Mouse (Mus musculus) MEL (cell line): ENCODE data around the gene Gnat2. TPM values are rescaled to one million over a fixed set of nuclear protein-coding genes. Genes with fewer than 3 reads are reported as not detected.

ENCODE experiments used
- DNase-seq: peaks from one replicate; pipeline ENCODE4 v3.0.0; 2011; ENCODE audit warnings: low read depth, low spot score
- H3K27ac ChIP-seq: 2 replicates; pipeline ENCODE4 v1.5.1; 2012; ENCODE audit warnings: low read depth, mild to moderate bottlenecking, control low read depth, low read length, moderate library complexity; ENCODE audit not compliant: control insufficient read depth
- H3K27me3 ChIP-seq, 2 experiments: fragments of 150-350 bp in 1 of 2; sonication (generic) in 1 of 2; 2 replicates each; pipeline ENCODE4 v1.6.1; 2012; ENCODE audit warnings: low read length in 2 of 2, mild to moderate bottlenecking in 2 of 2, improper control_type of control experiment in 1 of 2, moderate library complexity in 1 of 2; ENCODE audit not compliant: insufficient read depth in 2 of 2, control insufficient read depth in 1 of 2
- H3K36me3 ChIP-seq, 2 experiments: 2 replicates each; pipeline ENCODE4 v1.6.1; 2012 to 2014; ENCODE audit warnings: low read length in 2 of 2, improper control_type of control experiment in 1 of 2, inconsistent platforms in 1 of 2, mild to moderate bottlenecking in 1 of 2; ENCODE audit not compliant: insufficient read depth in 2 of 2, control insufficient read depth in 1 of 2
- H3K4me1 ChIP-seq, 2 experiments: fragments of 150-350 bp in 1 of 2; sonication (generic) in 1 of 2; 2 replicates each; pipeline ENCODE4 v1.6.1; 2012; ENCODE audit warnings: low read length in 2 of 2, improper control_type of control experiment in 1 of 2, mild to moderate bottlenecking in 1 of 2; ENCODE audit not compliant: insufficient read depth in 2 of 2, control insufficient read depth in 1 of 2
- H3K4me3 ChIP-seq, 2 experiments: fragments of 150-350 bp in 1 of 2; sonication (generic) in 1 of 2; 2 replicates each; pipeline ENCODE4 v1.5.1; 2012; ENCODE audit warnings: low read depth in 2 of 2, low read length in 2 of 2, mild to moderate bottlenecking in 2 of 2, moderate library complexity in 2 of 2, control low read depth in 1 of 2, improper control_type of control experiment in 1 of 2; ENCODE audit not compliant: control insufficient read depth in 1 of 2, insufficient read depth in 1 of 2
- H3K79me2 ChIP-seq: 2 replicates; pipeline ENCODE4 v1.6.1; 2012; ENCODE audit warnings: mild to moderate bottlenecking, low read length, moderate library complexity; ENCODE audit not compliant: control insufficient read depth, poor library complexity, insufficient read depth
- H3K9ac ChIP-seq: 2 replicates; pipeline ENCODE4 v1.6.1; 2012; ENCODE audit warnings: low read depth, mild to moderate bottlenecking, control low read depth, low read length, moderate library complexity; ENCODE audit not compliant: control insufficient read depth, poor library complexity, severe bottlenecking
- H3K9me3 ChIP-seq: fragments of 150-350 bp; sonication (generic); replicated peaks from 2 replicates; pipeline ENCODE4 v1.6.1; 2012; ENCODE audit warnings: mild to moderate bottlenecking, low read length, improper control_type of control experiment, moderate library complexity; ENCODE audit not compliant: insufficient read depth
- CHD2 ChIP-seq: IDR thresholded peaks from 2 replicates; pipeline ENCODE4 v1.6.1; 2011; ENCODE audit warnings: low read length, improper control_type of control experiment
- CTCF ChIP-seq, 3 experiments: IDR thresholded peaks in 2 of 3; conservative IDR thresholded peaks in 1 of 3; 2 replicates each; pipeline ENCODE4 v1.5.1; 2011 to 2012; ENCODE audit warnings: low read length in 3 of 3, low read depth in 2 of 3, mild to moderate bottlenecking in 2 of 3, improper control_type of control experiment in 1 of 3, inconsistent platforms in 1 of 3, mixed read lengths in 1 of 3, moderate library complexity in 1 of 3; ENCODE audit not compliant: control insufficient read depth in 1 of 3, insufficient read depth in 1 of 3, poor library complexity in 1 of 3, severe bottlenecking in 1 of 3
- ELF1 ChIP-seq: IDR thresholded peaks from 2 replicates; pipeline ENCODE4 v1.6.1; 2014; ENCODE audit warnings: low read depth, mild to moderate bottlenecking, inconsistent platforms, low read length, improper control_type of control experiment, moderate library complexity
- EP300 ChIP-seq, 2 experiments: IDR thresholded peaks; 2 replicates each; pipeline ENCODE4 v1.6.1; 2011; ENCODE audit warnings: improper control_type of control experiment in 2 of 2, low read length in 2 of 2, low read depth in 1 of 2, mild to moderate bottlenecking in 1 of 2
- ETS1 ChIP-seq: IDR thresholded peaks from 2 replicates; pipeline ENCODE4 v1.6.1; 2012; ENCODE audit warnings: low read depth, mild to moderate bottlenecking, inconsistent platforms, low read length, improper control_type of control experiment, moderate library complexity
- GABPA ChIP-seq: IDR thresholded peaks from 2 replicates; pipeline ENCODE4 v1.6.1; 2012; ENCODE audit warnings: low read depth, mild to moderate bottlenecking, inconsistent platforms, low read length, improper control_type of control experiment, moderate library complexity
- GATA1 ChIP-seq: IDR thresholded peaks from 2 replicates; pipeline ENCODE4 v1.6.1; 2011; ENCODE audit warnings: low read depth, low read length, improper control_type of control experiment
- KAT2A ChIP-seq: conservative IDR thresholded peaks from 2 replicates; pipeline ENCODE4 v1.6.1; 2012; ENCODE audit warnings: low read depth, low read length, improper control_type of control experiment, inconsistent platforms
- MAFK ChIP-seq: IDR thresholded peaks from 2 replicates; pipeline ENCODE4 v1.6.1; 2011; ENCODE audit warnings: low read depth, mild to moderate bottlenecking, low read length, improper control_type of control experiment, borderline replicate concordance
- MAX ChIP-seq: IDR thresholded peaks from 2 replicates; pipeline ENCODE4 v1.6.1; 2011; ENCODE audit warnings: low read length, improper control_type of control experiment
- MAZ ChIP-seq: IDR thresholded peaks from 2 replicates; pipeline ENCODE4 v1.6.1; 2012; ENCODE audit warnings: low read depth, mild to moderate bottlenecking, inconsistent platforms, low read length, improper control_type of control experiment
- MEF2A ChIP-seq: IDR thresholded peaks from 2 replicates; pipeline ENCODE4 v1.6.1; 2014; ENCODE audit warnings: low read depth, mild to moderate bottlenecking, inconsistent platforms, low read length, improper control_type of control experiment; ENCODE audit not compliant: poor library complexity, insufficient replicate concordance, severe bottlenecking; ENCODE audit errors: extremely low read depth
- POLR2A ChIP-seq, 2 experiments: IDR thresholded peaks; 2 replicates each; pipeline ENCODE4 v1.6.1; 2011 to 2012; ENCODE audit warnings: low read length in 2 of 2, mild to moderate bottlenecking in 2 of 2, control low read depth in 1 of 2, improper control_type of control experiment in 1 of 2, low read depth in 1 of 2, moderate library complexity in 1 of 2; ENCODE audit not compliant: control insufficient read depth in 1 of 2, insufficient read depth in 1 of 2, poor library complexity in 1 of 2
- POLR2AphosphoS2 ChIP-seq: IDR thresholded peaks from 2 replicates; pipeline ENCODE4 v1.6.1; 2011; ENCODE audit warnings: low read length, improper control_type of control experiment
- POLR2AphosphoS5 ChIP-seq: IDR thresholded peaks from 2 replicates; pipeline ENCODE4 v1.6.1; 2012; ENCODE audit warnings: low read depth, borderline replicate concordance, mild to moderate bottlenecking, inconsistent platforms, low read length, moderate library complexity, mixed read lengths
- RCOR1 ChIP-seq: IDR thresholded peaks from 2 replicates; pipeline ENCODE4 v1.6.1; 2012; ENCODE audit warnings: low read depth, mild to moderate bottlenecking, inconsistent platforms, low read length, improper control_type of control experiment
- ZKSCAN1 ChIP-seq: IDR thresholded peaks from 2 replicates; pipeline ENCODE4 v1.6.1; 2012; ENCODE audit warnings: low read depth, mild to moderate bottlenecking, inconsistent platforms, low read length, improper control_type of control experiment, moderate library complexity
- polyA plus RNA-seq, 2 experiments: library from polyadenylated mRNA; stranded (reverse) in 1 of 2; unstranded in 1 of 2; fragments of >175 nt in 1 of 2; fragments of >200 nt in 1 of 2; gene quantifications; 2 replicates each; pipeline versions ENCODE4 v1.2.1 to v1.2.4; 2012; ENCODE audit warnings: low replicate concordance in 2 of 2, low read depth in 1 of 2; ENCODE audit not compliant: insufficient read length in 2 of 2, insufficient read depth in 1 of 2, missing spikeins in 1 of 2
- total RNA-seq: library from RNA; depleted of rRNA; stranded (reverse); fragments of 300-350 nt; gene quantifications from 2 replicates; pipeline ENCODE4 v1.2.3, GENCODE M21; 2012

Gnat2 gene
- total and polyA plus RNA-seq, 3 experiments = 4.7 to 12.4 TPM; not detected in 1

- Histone ChIP-seq H3K36me3 (peaks cover under 1 to 14% of the 10 kb centered on the region in 2 experiments; a peak in 2 of 4 replicates), H3K9me3 (no peaks in the 10 kb centered on the region), H3K27me3 (no peaks in the 10 kb centered on the region), H3K9ac (no peak overlapping the region), H3K27ac (no peak overlapping the region), H3K4me1 (no peaks in the 10 kb centered on the region), H3K4me3 (no peak overlapping the region), H3K79me2 (peaks cover 5% of the 10 kb centered on the region)
- peak; percentile 8 for DNase-seq
- TF ChIP-seq CHD2 = no peak
- TF ChIP-seq EP300 (IDR thresholded peaks at IDR 0.05; ENCODE audit: low read depth in 1 of 2, low read length in 2 of 2) = no peak
- TF ChIP-seq MEF2A = no peak
- no peak for TF ChIP-seq MAX
These were observed 15.8 kb upstream of the Gnat2 start for GRCm38 (mm10) chr3:108076836-108077235.

DNA sequence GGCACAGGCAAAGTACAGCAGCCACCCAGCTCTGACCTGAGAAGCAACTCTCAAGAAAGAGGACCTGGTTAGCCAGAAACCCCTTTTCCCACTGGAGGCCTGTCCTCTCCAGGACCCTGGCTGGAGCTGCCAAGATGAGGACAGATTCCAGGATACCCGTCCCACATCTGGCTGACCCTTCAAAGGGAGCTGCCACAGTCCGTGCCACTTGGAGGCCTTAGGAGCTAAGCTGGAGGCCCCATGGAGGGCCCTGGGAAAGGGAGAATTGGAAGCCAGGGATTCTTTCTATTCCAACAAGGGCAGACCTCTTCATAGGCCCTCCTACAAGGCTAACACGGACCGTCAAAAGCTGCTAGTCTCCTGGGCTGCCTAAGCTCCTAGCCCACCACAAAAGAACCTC lies 10.9 kb upstream of the Gnat2 start:
- Histone ChIP-seq H3K27ac (no peak overlapping the region), H3K4me1 (peaks cover 12 to 26% of the 10 kb centered on the region in 2 experiments), H3K9ac (no peak overlapping the region), H3K79me2 (peaks cover 51% of the 10 kb centered on the region), H3K36me3 (peaks cover 10 to 26% of the 10 kb centered on the region in 2 experiments), H3K27me3 (no peaks in the 10 kb centered on the region), H3K9me3 (no peaks in the 10 kb centered on the region), H3K4me3 (no peak overlapping the region)
- no peak for TF ChIP-seq POLR2AphosphoS2
- TF ChIP-seq CTCF (IDR thresholded peaks at IDR 0.05 in 2 of 3, conservative IDR thresholded peaks at IDR 0.05 in 1 of 3; ENCODE audit: control insufficient read depth in 1 of 3, insufficient read depth in 1 of 3, low read depth in 2 of 3, low read length in 3 of 3, poor library complexity in 1 of 3, severe bottlenecking in 1 of 3) = no peak
- no peak for TF ChIP-seq POLR2A (IDR thresholded peaks at IDR 0.05; ENCODE audit: control insufficient read depth in 1 of 2, insufficient read depth in 1 of 2, low read depth in 1 of 2, low read length in 2 of 2, poor library complexity in 1 of 2)
- no peak for TF ChIP-seq POLR2AphosphoS5
- TF ChIP-seq MAFK = no peak
- no peak for TF ChIP-seq ZKSCAN1
- no peak for TF ChIP-seq RCOR1
- no peak for TF ChIP-seq ELF1
- DNase-seq = no peak

- peak overlapping the region; percentile 55 for H3K9ac ChIP-seq
- no peak overlapping the region; a peak in 1 of 4 replicates for H3K4me3 ChIP-seq
- no peaks in the 10 kb centered on the region for H3K27me3 ChIP-seq
- H3K79me2 ChIP-seq = peaks cover 53% of the 10 kb centered on the region
- peak overlapping the region; percentile 70 for H3K27ac ChIP-seq
- TF ChIP-seq MAZ (no peak), KAT2A (no peak), RCOR1 (no peak), ETS1 (no peak), GATA1 (no peak), GABPA (no peak)
- peaks cover 12 to 32% of the 10 kb centered on the region in 2 experiments for H3K4me1 ChIP-seq
- no peaks in the 10 kb centered on the region for H3K9me3 ChIP-seq
- no peak for DNase-seq
- peaks cover 8 to 31% of the 10 kb centered on the region in 2 experiments for H3K36me3 ChIP-seq
These were observed 10.2 kb upstream of the Gnat2 start for GRCm38 (mm10) chr3:108082251-108082875.
